Mouse (Mus musculus) hindbrain, embryonic 11.5 days (tissue): ENCODE results near the gene Samd9l. TPM values are rescaled to one million over a fixed set of nuclear protein-coding genes. Genes with fewer than 3 reads are reported as not detected.
A peak's percentile ranks its signal among the peaks of the same experiment; 100 is the strongest.
"Not testable (repeated sequence)": the region's sequence is repeated elsewhere in the genome, so short reads cannot be mapped to it uniquely, and the experiment has no call there.

Source experiments
- ATAC-seq: fragments of 200-750 bp; cut with Nextera tagmentation; 2 replicates; pipeline ENCODE4 v1.8.0; 2017; ENCODE audit warnings: mild to moderate bottlenecking, moderate TSS enrichment, moderate library complexity; ENCODE audit not compliant: low FRiP score
- DNase-seq: peaks from one replicate; pipeline ENCODE4 v3.0.0-alpha.2; 2015; ENCODE audit warnings: low spot score
- H3K27ac ChIP-seq: fragments of 300-500 bp; sonication (generic); 2 replicates; pipeline ENCODE4 v1.5.1; 2014; ENCODE audit warnings: mild to moderate bottlenecking, low read depth, low read length
- H3K27me3 ChIP-seq: fragments of 300-500 bp; sonication (generic); 2 replicates; pipeline ENCODE4 v1.6.1; 2014; ENCODE audit warnings: mild to moderate bottlenecking, low read length, moderate library complexity, mixed read lengths; ENCODE audit not compliant: control insufficient read depth, insufficient read depth
- H3K36me3 ChIP-seq: fragments of 300-500 bp; sonication (generic); 2 replicates; pipeline ENCODE4 v1.6.1; 2014; ENCODE audit warnings: mild to moderate bottlenecking, low read length, moderate library complexity, mixed read lengths; ENCODE audit not compliant: control insufficient read depth, insufficient read depth
- H3K4me1 ChIP-seq: fragments of 300-500 bp; sonication (generic); replicated peaks from 2 replicates; pipeline ENCODE4 v1.6.1; 2014; ENCODE audit warnings: low read length, mixed read lengths; ENCODE audit not compliant: control insufficient read depth, insufficient read depth
- H3K4me2 ChIP-seq: fragments of 300-500 bp; sonication (generic); replicated peaks from 2 replicates; pipeline ENCODE4 v1.6.1; 2014; ENCODE audit warnings: mild to moderate bottlenecking, low read depth, low read length
- H3K4me3 ChIP-seq: fragments of 300-500 bp; sonication (generic); 2 replicates; pipeline ENCODE4 v1.5.1; 2014; ENCODE audit warnings: low read depth, low read length
- H3K9ac ChIP-seq: fragments of 300-500 bp; sonication (generic); 2 replicates; pipeline ENCODE4 v1.6.1; 2014; ENCODE audit warnings: low read depth, low read length
- H3K9me3 ChIP-seq: fragments of 300-500 bp; sonication (generic); 2 replicates; pipeline ENCODE4 v1.6.1; 2016; ENCODE audit warnings: low read length; ENCODE audit not compliant: control insufficient read depth
- WGBS: fragments of 180-500 bp; shearing (Covaris S2); extraction: QIAGEN DNeasy Blood & Tissue Kit; methylation state at CpG from one replicate; pipeline ENCODE4 v1.1.7; 2014; 5-methylcytosine and 5-hydroxymethylcytosine counted together
- polyA plus RNA-seq: library from polyadenylated mRNA; unstranded; fragments of >200 nt; fragmentation: Nextera tagmentation; extraction: Ambion mirVana; gene quantifications from 2 replicates; pipeline ENCODE4 v1.2.1, GENCODE M21; 2014

The Samd9l gene
- polyA plus RNA-seq, 1 experiment from 2014 or later = 0.83 TPM

DNA sequence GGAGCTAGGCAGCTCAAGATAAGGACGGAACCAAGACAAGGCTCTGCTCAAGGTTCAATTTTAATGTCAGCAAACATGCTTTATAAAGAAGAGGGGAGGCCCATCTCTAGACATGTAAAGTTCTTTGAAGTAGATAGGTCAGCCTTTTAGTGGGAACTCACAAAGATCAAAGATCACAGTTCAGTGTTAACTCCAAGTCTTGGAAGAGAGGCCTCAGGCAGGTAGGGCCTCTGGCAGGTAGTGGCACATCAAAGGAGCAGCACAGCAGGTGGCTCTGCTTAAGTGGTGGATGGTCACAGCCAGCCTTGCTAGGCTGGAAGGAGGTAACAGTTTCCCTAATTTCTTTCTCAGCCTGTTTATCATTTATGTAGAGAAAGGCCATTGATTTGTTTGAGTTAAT, 33.8 kb downstream of the Samd9l start:
- H3K4me3 ChIP-seq, H3K27me3 ChIP-seq, H3K27ac ChIP-seq, H3K36me3 ChIP-seq, H3K4me2 ChIP-seq, H3K9ac ChIP-seq, ATAC-seq, H3K4me1 ChIP-seq, H3K9me3 ChIP-seq, DNase-seq: not testable (repeated sequence)
- 83% methylated on average over 1 of the region's 1 CpGs for WGBS

GRCm38 (mm10) chr6:3345924-3346597, 53.3 kb downstream of the Samd9l start:
- H3K4me2 ChIP-seq, H3K36me3 ChIP-seq, H3K27me3 ChIP-seq, H3K27ac ChIP-seq, ATAC-seq, H3K4me3 ChIP-seq, H3K9me3 ChIP-seq, H3K4me1 ChIP-seq, H3K9ac ChIP-seq: not testable (repeated sequence)
- 21% methylated on average over 1 of the region's 1 CpGs for WGBS
- peak; percentile 61 for DNase-seq

- DNase-seq, H3K9ac ChIP-seq, H3K4me1 ChIP-seq, H3K4me2 ChIP-seq, H3K9me3 ChIP-seq, H3K27me3 ChIP-seq, H3K36me3 ChIP-seq, ATAC-seq, H3K27ac ChIP-seq, H3K4me3 ChIP-seq: not testable (repeated sequence)
- whole genome bisulfite sequencing = no CpG with 5 or more reads among the region's 4 CpGs
Observed at GRCm38 (mm10) chr6:3345043-3345639, 54.2 kb downstream of the Samd9l start.

- not testable (repeated sequence) for H3K4me3 ChIP-seq, H3K36me3 ChIP-seq, H3K27ac ChIP-seq, H3K9me3 ChIP-seq, H3K4me2 ChIP-seq, DNase-seq, H3K4me1 ChIP-seq, H3K27me3 ChIP-seq, H3K9ac ChIP-seq, ATAC-seq
- WGBS = 75% methylated on average over 1 of the region's 1 CpGs
Observed at GRCm38 (mm10) chr6:3343603-3344247, 55.6 kb downstream of the Samd9l start.

DNA sequence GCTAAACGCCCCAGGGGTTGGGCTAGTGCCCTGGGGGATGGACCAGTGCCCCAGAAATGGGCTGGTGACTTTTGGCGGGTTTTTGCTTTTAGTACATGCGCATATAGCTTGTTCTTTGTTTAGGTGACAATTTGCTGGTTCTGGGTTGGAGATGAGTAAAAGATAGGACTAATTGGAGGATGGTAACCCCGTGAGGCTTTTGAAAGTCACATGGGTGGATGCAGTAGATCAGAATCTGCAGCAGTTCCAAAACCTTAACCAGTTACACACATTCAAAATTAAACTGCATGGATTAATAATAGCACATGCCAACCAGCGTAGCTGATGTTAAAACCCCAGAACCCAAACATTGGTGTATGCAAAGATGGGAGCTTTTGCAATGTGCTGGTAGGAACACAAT, 57.9 kb downstream of the Samd9l start:
- no peaks in the 10 kb centered on the region for H3K4me1 ChIP-seq
- no peak for DNase-seq
- H3K27me3 ChIP-seq = no peaks in the 10 kb centered on the region
- H3K9me3 ChIP-seq = no peaks in the 10 kb centered on the region
- no peak overlapping the region for H3K9ac ChIP-seq
- no peaks in the 10 kb centered on the region for H3K36me3 ChIP-seq
- no peak overlapping the region for H3K27ac ChIP-seq
- no peak overlapping the region for H3K4me2 ChIP-seq
- 53% methylated on average over 5 of the region's 5 CpGs for WGBS
- H3K4me3 ChIP-seq = no peak overlapping the region
- ATAC-seq = no peak

DNA sequence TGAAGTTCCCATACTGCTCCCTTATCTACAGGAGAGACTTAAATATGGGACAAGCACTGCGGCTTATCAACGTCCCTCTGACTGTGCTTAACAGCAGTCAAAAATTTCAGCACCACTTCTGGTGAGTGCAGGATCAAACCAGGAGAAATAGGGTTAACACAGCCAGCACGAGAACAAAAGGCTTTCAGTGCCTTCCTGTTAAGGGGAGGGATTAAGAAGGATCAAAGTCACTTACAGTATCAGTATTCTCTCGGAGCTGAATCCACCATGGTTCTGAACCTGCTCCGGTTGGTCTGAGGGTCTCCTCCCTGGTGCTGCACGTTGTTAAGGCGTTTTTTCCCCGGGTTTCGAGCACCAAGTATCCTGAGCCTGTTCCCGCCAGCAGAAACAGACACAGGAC, 58.4 kb downstream of the Samd9l start:
- H3K4me1 ChIP-seq, H3K4me2 ChIP-seq, H3K9ac ChIP-seq, H3K4me3 ChIP-seq, H3K27me3 ChIP-seq, H3K36me3 ChIP-seq, ATAC-seq, H3K27ac ChIP-seq, H3K9me3 ChIP-seq: not testable (repeated sequence)
- WGBS = 32% methylated on average over 10 of the region's 10 CpGs
- peak; percentile 13 for DNase-seq

DNA sequence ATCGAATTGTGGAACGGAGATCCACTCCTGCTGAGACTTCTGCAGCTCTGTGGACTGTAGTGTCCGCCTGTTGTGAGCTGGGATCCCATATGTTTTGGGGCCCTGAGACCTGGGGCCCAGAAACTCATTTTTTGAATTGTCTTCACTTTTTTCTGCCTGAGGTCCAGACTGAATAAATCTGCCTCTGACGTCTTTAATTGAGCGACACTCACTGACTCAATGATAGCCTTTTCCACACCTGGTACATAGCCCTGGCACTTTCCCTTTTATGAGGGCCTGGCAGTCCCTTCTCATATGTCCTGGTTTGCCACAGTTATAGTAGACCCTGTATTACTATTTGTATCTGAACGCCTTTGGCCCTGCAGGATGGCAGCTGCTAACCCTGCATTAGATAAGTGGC, 60.2 kb downstream of the Samd9l start:
- ATAC-seq, H3K4me3 ChIP-seq, H3K36me3 ChIP-seq, DNase-seq, H3K4me1 ChIP-seq, H3K9me3 ChIP-seq, H3K27me3 ChIP-seq, H3K27ac ChIP-seq, H3K9ac ChIP-seq, H3K4me2 ChIP-seq: not testable (repeated sequence)
- WGBS = 93% methylated on average over 6 of the region's 6 CpGs
